Mouse (Mus musculus): ENCODE data around the gene Tex50.

- TF ChIP-seq SMC3 (IDR thresholded peaks at IDR 0.05; ENCODE audit: low read depth, low read length) (no peak), CTCF (IDR thresholded peaks at IDR 0.05 in 2 of 3, conservative IDR thresholded peaks at IDR 0.05 in 1 of 3; ENCODE audit: control insufficient read depth in 1 of 3, insufficient read depth in 1 of 3, low read depth in 2 of 3, low read length in 3 of 3, poor library complexity in 1 of 3, severe bottlenecking in 1 of 3) (no peak), CHD2 (IDR thresholded peaks at IDR 0.05; ENCODE audit: low read length) (no peak), KAT2A (conservative IDR thresholded peaks at IDR 0.05; ENCODE audit: low read depth, low read length) (no peak), TBP (IDR thresholded peaks at IDR 0.05; ENCODE audit: low read depth, low read length) (no peak), POLR2A (IDR thresholded peaks at IDR 0.05; ENCODE audit: control insufficient read depth in 1 of 2, insufficient read depth in 1 of 2, low read depth in 1 of 2, low read length in 2 of 2, poor library complexity in 1 of 2) (no peak), TAL1 (IDR thresholded peaks at IDR 0.05; ENCODE audit: low read length) (no peak), POLR2AphosphoS5 (IDR thresholded peaks at IDR 0.05; ENCODE audit: borderline replicate concordance, low read depth, low read length) (no peak), USF1 (IDR thresholded peaks at IDR 0.05; ENCODE audit: low read depth, low read length) (no peak), GATA1 (IDR thresholded peaks at IDR 0.05; ENCODE audit: low read depth, low read length) (no peak), USF2 (IDR thresholded peaks at IDR 0.05; ENCODE audit: borderline replicate concordance in 1 of 2, insufficient read depth in 1 of 2, low read depth in 1 of 2, low read length in 2 of 2) (no peak), TCF12 (IDR thresholded peaks at IDR 0.05; ENCODE audit: low read depth, low read length) (no peak), EP300 (IDR thresholded peaks at IDR 0.05; ENCODE audit: low read depth in 1 of 2, low read length in 2 of 2) (no peak)
These were observed 32.7 kb downstream of the Tex50 start for GRCm38 (mm10) chr1:161126461-161126860.
